Mouse (Mus musculus): ENCODE measurements at regions not wholly inside any gene's neighbourhood (a gene's known extent, or its start where the extent isn't known, plus 50 kb on each side); places are given as distances from the start of the nearest gene placed in this dataset.

GRCm38 (mm10) chr13:35189028-35189711, 162.3 kb upstream of the Eci2 start:
- H3K4me2 ChIP-seq: no peak overlapping the region
- H3K27ac ChIP-seq (ENCODE audit: low read depth, low read length): no peak overlapping the region
- no peaks in the 10 kb centered on the region for H3K9me3 ChIP-seq (replicated peaks; ENCODE audit: control insufficient read depth, low read length)
- H3K9ac ChIP-seq (ENCODE audit: low read depth, low read length): no peak overlapping the region
- H3K4me1 ChIP-seq (ENCODE audit: control insufficient read depth, insufficient read depth, low read length): no peaks in the 10 kb centered on the region
- 43% methylated on average over 16 of the region's 16 CpGs for WGBS (ENCODE audit: insufficient replicate concordance)
- no peaks in the 10 kb centered on the region for H3K27me3 ChIP-seq (ENCODE audit: control insufficient read depth, insufficient read depth, low read length)
- no peak overlapping the region for H3K4me3 ChIP-seq (ENCODE audit: low read depth, low read length)
- H3K36me3 ChIP-seq (ENCODE audit: control insufficient read depth, insufficient read depth, low read length): no peaks in the 10 kb centered on the region
- peak; percentile 26; the same call in 1 of the 2 replicates for ATAC-seq (replicated peaks; ENCODE audit: insufficient number of reproducible peaks, low FRiP score, low TSS enrichment)

- Histone ChIP-seq H3K27ac (ENCODE audit: low read depth, low read length) (no peak overlapping the region), H3K9ac (ENCODE audit: low read depth, low read length) (no peak overlapping the region), H3K4me2 (no peak overlapping the region), H3K4me3 (ENCODE audit: low read depth, low read length) (no peak overlapping the region), H3K27me3 (ENCODE audit: control insufficient read depth, insufficient read depth, low read length) (no peaks in the 10 kb centered on the region), H3K4me1 (ENCODE audit: control insufficient read depth, insufficient read depth, low read length) (no peaks in the 10 kb centered on the region), H3K36me3 (ENCODE audit: control insufficient read depth, insufficient read depth, low read length) (no peaks in the 10 kb centered on the region), H3K9me3 (replicated peaks; ENCODE audit: control insufficient read depth, low read length) (no peaks in the 10 kb centered on the region)
- ATAC-seq (replicated peaks; ENCODE audit: insufficient number of reproducible peaks, low FRiP score, low TSS enrichment): no peak
- 70% methylated on average over 1 of the region's 1 CpGs for WGBS (ENCODE audit: insufficient replicate concordance)
Measured at GRCm38 (mm10) chr13:35202069-35202468, 175.2 kb upstream of the Eci2 start.

DNA sequence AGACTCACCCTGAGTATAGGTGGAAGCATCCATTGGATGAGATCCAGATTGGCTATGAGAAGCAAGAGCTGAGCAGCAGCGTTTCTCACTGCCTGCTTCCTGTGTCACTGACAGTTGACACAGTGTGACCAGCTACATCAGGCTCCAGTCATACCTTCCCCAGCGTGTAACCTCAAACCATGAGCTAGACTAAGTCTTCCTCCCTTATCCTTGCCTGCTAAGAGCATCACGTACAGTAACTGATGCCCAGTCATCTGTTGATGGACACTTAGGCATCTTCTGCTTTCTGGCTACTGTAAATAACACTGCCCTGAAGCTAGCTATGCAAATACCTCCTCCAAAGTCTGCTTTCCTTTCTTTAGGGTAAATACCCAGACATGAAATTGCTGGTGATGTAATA, 181.4 kb upstream of the Eci2 start:
- Histone ChIP-seq H3K9me3 (replicated peaks; ENCODE audit: control insufficient read depth, low read length) (no peaks in the 10 kb centered on the region), H3K4me3 (ENCODE audit: low read depth, low read length) (no peak overlapping the region), H3K27ac (ENCODE audit: low read depth, low read length) (no peak overlapping the region), H3K27me3 (ENCODE audit: control insufficient read depth, insufficient read depth, low read length) (no peaks in the 10 kb centered on the region), H3K9ac (ENCODE audit: low read depth, low read length) (no peak overlapping the region), H3K36me3 (ENCODE audit: control insufficient read depth, insufficient read depth, low read length) (no peaks in the 10 kb centered on the region), H3K4me2 (no peak overlapping the region), H3K4me1 (ENCODE audit: control insufficient read depth, insufficient read depth, low read length) (peaks cover 6% of the 10 kb centered on the region; the same call in 1 of the 2 replicates)
- no peak for ATAC-seq (replicated peaks; ENCODE audit: insufficient number of reproducible peaks, low FRiP score, low TSS enrichment)
- WGBS (ENCODE audit: insufficient replicate concordance): 77% methylated on average over 3 of the region's 3 CpGs

DNA sequence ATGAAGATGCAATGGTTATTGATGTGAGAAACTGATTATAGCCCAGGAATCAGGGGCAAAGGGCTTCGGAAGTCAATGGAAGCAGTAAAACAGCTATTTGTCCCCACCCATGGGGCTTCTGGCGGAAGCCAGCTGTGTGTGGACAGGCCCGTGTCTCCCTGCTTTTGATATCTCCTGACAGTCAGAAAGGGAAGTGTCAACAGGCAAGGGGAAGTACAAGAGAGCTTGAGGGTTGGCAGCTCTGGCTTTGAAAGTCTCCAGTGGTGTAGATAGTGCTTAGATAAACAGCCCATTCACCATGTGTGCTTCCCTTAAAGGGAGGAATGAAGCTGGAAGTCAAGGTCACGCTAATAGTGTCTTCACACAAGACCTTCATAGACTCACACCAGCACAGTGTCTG, 182.7 kb upstream of the Eci2 start:
- H3K4me2 ChIP-seq: no peak overlapping the region
- H3K27ac ChIP-seq (ENCODE audit: low read depth, low read length): no peak overlapping the region
- no peaks in the 10 kb centered on the region for H3K9me3 ChIP-seq (replicated peaks; ENCODE audit: control insufficient read depth, low read length)
- H3K4me1 ChIP-seq (ENCODE audit: control insufficient read depth, insufficient read depth, low read length): peaks cover 6% of the 10 kb centered on the region; the same call in 1 of the 2 replicates
- ATAC-seq (replicated peaks; ENCODE audit: insufficient number of reproducible peaks, low FRiP score, low TSS enrichment): no peak
- H3K4me3 ChIP-seq (ENCODE audit: low read depth, low read length): no peak overlapping the region
- no peaks in the 10 kb centered on the region for H3K36me3 ChIP-seq (ENCODE audit: control insufficient read depth, insufficient read depth, low read length)
- H3K27me3 ChIP-seq (ENCODE audit: control insufficient read depth, insufficient read depth, low read length): no peaks in the 10 kb centered on the region
- H3K9ac ChIP-seq (ENCODE audit: low read depth, low read length): no peak overlapping the region
- 26% methylated on average over 4 of the region's 4 CpGs for WGBS (ENCODE audit: insufficient replicate concordance)

- no peak overlapping the region for H3K9ac ChIP-seq (ENCODE audit: low read depth, low read length)
- 85% methylated on average over 9 of the region's 9 CpGs for WGBS (ENCODE audit: insufficient replicate concordance)
- peaks cover 6% of the 10 kb centered on the region; the same call in 1 of the 2 replicates for H3K4me1 ChIP-seq (ENCODE audit: control insufficient read depth, insufficient read depth, low read length)
- H3K27me3 ChIP-seq (ENCODE audit: control insufficient read depth, insufficient read depth, low read length): no peaks in the 10 kb centered on the region
- no peak overlapping the region for H3K4me3 ChIP-seq (ENCODE audit: low read depth, low read length)
- no peak overlapping the region for H3K27ac ChIP-seq (ENCODE audit: low read depth, low read length)
- no peak overlapping the region for H3K4me2 ChIP-seq
- H3K9me3 ChIP-seq (replicated peaks; ENCODE audit: control insufficient read depth, low read length): no peaks in the 10 kb centered on the region
- H3K36me3 ChIP-seq (ENCODE audit: control insufficient read depth, insufficient read depth, low read length): no peaks in the 10 kb centered on the region
- no peak for ATAC-seq (replicated peaks; ENCODE audit: insufficient number of reproducible peaks, low FRiP score, low TSS enrichment)
Measured at GRCm38 (mm10) chr13:35211834-35212233, 184.9 kb upstream of the Eci2 start.

DNA sequence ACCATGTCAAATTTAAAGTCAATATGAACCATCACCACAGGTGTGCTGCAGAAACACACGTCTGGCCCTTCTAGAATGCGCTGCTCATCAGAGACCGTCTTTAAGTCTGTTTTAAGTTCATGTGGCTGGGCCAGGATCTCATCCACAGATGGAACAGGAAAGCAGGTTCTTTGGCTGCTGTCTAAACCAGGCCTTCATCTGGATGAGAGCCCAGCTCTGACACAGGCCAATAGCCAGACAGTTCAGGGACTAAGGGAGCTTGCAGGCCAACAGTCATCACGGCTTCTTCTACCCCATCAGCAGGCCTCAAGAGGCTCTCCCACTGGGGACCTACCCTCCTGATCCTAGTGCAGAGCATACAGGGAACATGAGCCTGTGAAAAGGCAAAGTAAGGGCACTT, 185.4 kb upstream of the Eci2 start:
- Histone ChIP-seq H3K9me3 (replicated peaks; ENCODE audit: control insufficient read depth, low read length) (no peaks in the 10 kb centered on the region), H3K9ac (ENCODE audit: low read depth, low read length) (no peak overlapping the region), H3K27me3 (ENCODE audit: control insufficient read depth, insufficient read depth, low read length) (no peaks in the 10 kb centered on the region), H3K36me3 (ENCODE audit: control insufficient read depth, insufficient read depth, low read length) (no peaks in the 10 kb centered on the region), H3K4me1 (ENCODE audit: control insufficient read depth, insufficient read depth, low read length) (peaks cover 6% of the 10 kb centered on the region; the same call in 1 of the 2 replicates), H3K4me3 (ENCODE audit: low read depth, low read length) (no peak overlapping the region), H3K27ac (ENCODE audit: low read depth, low read length) (no peak overlapping the region), H3K4me2 (no peak overlapping the region)
- ATAC-seq (replicated peaks; ENCODE audit: insufficient number of reproducible peaks, low FRiP score, low TSS enrichment): no peak
- 85% methylated on average over 4 of the region's 4 CpGs for WGBS (ENCODE audit: insufficient replicate concordance)

DNA sequence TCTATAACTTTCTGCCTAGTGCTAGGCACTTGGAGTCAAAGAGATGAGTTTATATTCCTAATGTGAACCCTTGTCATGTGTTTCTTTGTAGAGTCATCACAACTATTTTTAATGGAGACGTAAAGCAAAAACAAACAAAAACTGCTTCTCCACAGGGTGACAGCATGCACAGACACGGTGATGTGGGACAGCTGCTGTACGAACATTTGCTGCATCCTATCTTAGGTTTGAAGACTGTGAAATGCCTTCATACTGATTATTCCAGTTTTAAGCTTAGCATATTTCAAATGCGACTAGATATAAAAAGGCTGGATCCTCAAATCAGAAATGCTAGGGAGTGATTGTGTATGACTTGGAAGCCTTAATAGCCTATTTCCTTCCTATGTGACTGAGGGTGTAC, 187.3 kb upstream of the Eci2 start:
- no peaks in the 10 kb centered on the region for H3K27me3 ChIP-seq (ENCODE audit: control insufficient read depth, insufficient read depth, low read length)
- no peak overlapping the region for H3K4me2 ChIP-seq
- no peak overlapping the region for H3K9ac ChIP-seq (ENCODE audit: low read depth, low read length)
- H3K4me1 ChIP-seq (ENCODE audit: control insufficient read depth, insufficient read depth, low read length): peaks cover 4% of the 10 kb centered on the region; the same call in 1 of the 2 replicates
- no peak overlapping the region for H3K27ac ChIP-seq (ENCODE audit: low read depth, low read length)
- no peak overlapping the region for H3K4me3 ChIP-seq (ENCODE audit: low read depth, low read length)
- 77% methylated on average over 4 of the region's 4 CpGs for WGBS (ENCODE audit: insufficient replicate concordance)
- no peaks in the 10 kb centered on the region for H3K36me3 ChIP-seq (ENCODE audit: control insufficient read depth, insufficient read depth, low read length)
- no peaks in the 10 kb centered on the region for H3K9me3 ChIP-seq (replicated peaks; ENCODE audit: control insufficient read depth, low read length)
- ATAC-seq (replicated peaks; ENCODE audit: insufficient number of reproducible peaks, low FRiP score, low TSS enrichment): no peak

DNA sequence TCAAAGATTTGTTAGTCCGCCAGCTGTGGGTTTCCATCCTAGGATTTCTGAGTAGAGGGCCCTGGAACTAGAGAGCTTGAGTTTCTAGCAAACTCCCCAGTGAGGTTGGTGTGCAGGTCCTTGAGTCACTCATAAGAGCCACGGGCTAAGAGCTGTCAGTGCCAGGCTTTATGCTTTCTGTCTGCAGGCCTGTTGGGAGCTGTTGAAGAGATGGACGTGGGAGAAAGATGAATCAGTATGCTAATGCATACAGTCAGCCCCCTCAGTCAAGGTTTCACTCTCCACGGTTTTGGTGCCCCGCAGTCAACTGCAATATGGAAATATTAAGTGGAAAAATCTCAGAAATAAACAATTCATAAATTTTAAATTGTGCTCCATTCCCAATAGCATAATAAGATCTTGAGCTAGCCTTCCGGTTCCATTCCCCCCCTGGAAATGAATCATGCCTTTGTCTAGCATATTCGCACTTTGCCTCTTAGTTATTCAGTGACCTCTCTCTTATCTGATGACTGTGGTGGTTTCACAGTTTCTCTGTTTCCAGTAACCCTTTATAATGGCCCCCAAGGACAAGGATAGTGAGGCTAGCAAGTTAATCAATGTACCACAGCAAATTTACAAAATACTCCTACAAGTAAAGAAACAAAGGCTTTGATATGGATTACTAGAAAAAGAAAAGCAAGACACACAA, 199.4 kb upstream of the Eci2 start:
- Histone ChIP-seq H3K27ac (ENCODE audit: low read depth, low read length) (no peak overlapping the region), H3K36me3 (ENCODE audit: control insufficient read depth, insufficient read depth, low read length) (no peaks in the 10 kb centered on the region), H3K4me2 (no peak overlapping the region), H3K9me3 (replicated peaks; ENCODE audit: control insufficient read depth, low read length) (peaks cover 2% of the 10 kb centered on the region; the same call in 1 of the 2 replicates), H3K4me3 (ENCODE audit: low read depth, low read length) (no peak overlapping the region), H3K9ac (ENCODE audit: low read depth, low read length) (no peak overlapping the region), H3K4me1 (ENCODE audit: control insufficient read depth, insufficient read depth, low read length) (no peaks in the 10 kb centered on the region), H3K27me3 (ENCODE audit: control insufficient read depth, insufficient read depth, low read length) (no peaks in the 10 kb centered on the region)
- 72% methylated on average over 7 of the region's 7 CpGs for WGBS (ENCODE audit: insufficient replicate concordance)
- ATAC-seq (replicated peaks; ENCODE audit: insufficient number of reproducible peaks, low FRiP score, low TSS enrichment): no peak

GRCm38 (mm10) chr13:35226944-35227343, 200.0 kb upstream of the Eci2 start:
- no peaks in the 10 kb centered on the region for H3K27me3 ChIP-seq (ENCODE audit: control insufficient read depth, insufficient read depth, low read length)
- no peak overlapping the region for H3K4me2 ChIP-seq
- no peaks in the 10 kb centered on the region for H3K4me1 ChIP-seq (ENCODE audit: control insufficient read depth, insufficient read depth, low read length)
- H3K27ac ChIP-seq (ENCODE audit: low read depth, low read length): no peak overlapping the region
- H3K9me3 ChIP-seq (replicated peaks; ENCODE audit: control insufficient read depth, low read length): 0 out of 2 replicates have a peak, but pooled peaks cover 2% of the 10 kb centered on the region
- 70% methylated on average over 1 of the region's 1 CpGs for WGBS (ENCODE audit: insufficient replicate concordance)
- H3K36me3 ChIP-seq (ENCODE audit: control insufficient read depth, insufficient read depth, low read length): no peaks in the 10 kb centered on the region
- no peak for ATAC-seq (replicated peaks; ENCODE audit: insufficient number of reproducible peaks, low FRiP score, low TSS enrichment)
- H3K9ac ChIP-seq (ENCODE audit: low read depth, low read length): no peak overlapping the region
- no peak overlapping the region for H3K4me3 ChIP-seq (ENCODE audit: low read depth, low read length)
